Mouse (Mus musculus) liver, embryonic 14.5 days (tissue): ENCODE measurements around the gene Snapin. TPM values are rescaled to one million over a fixed set of nuclear protein-coding genes. Genes with fewer than 3 reads are reported as not detected.
A peak's percentile ranks its signal among the peaks of the same experiment; 100 is the strongest.

Source experiments
- ATAC-seq: fragments of 200-750 bp; cut with Nextera tagmentation; 2 replicates; pipeline ENCODE4 v1.8.0; 2017; ENCODE audit warnings: moderate number of reproducible peaks, mild to moderate bottlenecking, moderate library complexity; ENCODE audit not compliant: insufficient read depth
- DNase-seq, 3 experiments: peaks; one replicate each; pipeline ENCODE4 v3.0.0-alpha.2; 2012 to 2013; ENCODE audit warnings: low read depth in 3 of 3, low spot score in 3 of 3
- H3K27ac ChIP-seq: fragments of 300-500 bp; sonication (generic); 2 replicates; pipeline ENCODE4 v1.5.1; 2014; ENCODE audit warnings: moderate library complexity, mild to moderate bottlenecking, control low read depth, inconsistent platforms
- H3K27me3 ChIP-seq: fragments of 300-500 bp; sonication (generic); 2 replicates; pipeline ENCODE4 v1.6.1; 2014; ENCODE audit warnings: mild to moderate bottlenecking, low read length, moderate library complexity; ENCODE audit not compliant: control insufficient read depth, insufficient read depth
- H3K36me3 ChIP-seq: fragments of 300-500 bp; sonication (generic); replicated peaks from 2 replicates; pipeline ENCODE4 v1.6.1; 2014; ENCODE audit warnings: low read depth; ENCODE audit not compliant: control insufficient read depth, insufficient read depth
- H3K4me1 ChIP-seq, 2 experiments: fragments of 200-500 bp in 1 of 2; fragments of 300-500 bp in 1 of 2; sonication (generic) in 1 of 2; replicated peaks; 2 replicates each; pipeline ENCODE4 v1.6.1; 2012 to 2014; ENCODE audit warnings: antibody characterized with exemption in 1 of 2, inconsistent platforms in 1 of 2, low read length in 1 of 2; ENCODE audit not compliant: control insufficient read depth in 2 of 2, insufficient read depth in 2 of 2
- H3K4me2 ChIP-seq: fragments of 300-500 bp; sonication (generic); 2 replicates; pipeline ENCODE4 v1.6.1; 2014; ENCODE audit warnings: low read depth, mild to moderate bottlenecking, control low read depth, moderate library complexity
- H3K4me3 ChIP-seq, 2 experiments: fragments of 200-500 bp in 1 of 2; fragments of 300-500 bp in 1 of 2; sonication (generic) in 1 of 2; 2 replicates each; pipeline ENCODE4 v1.5.1; 2012 to 2014; ENCODE audit warnings: low read depth in 2 of 2, low read length in 2 of 2, mild to moderate bottlenecking in 2 of 2, control low read depth in 1 of 2, inconsistent platforms in 1 of 2, moderate library complexity in 1 of 2; ENCODE audit not compliant: insufficient read depth in 1 of 2
- H3K9ac ChIP-seq: fragments of 300-500 bp; sonication (generic); replicated peaks from 2 replicates; pipeline ENCODE4 v1.6.1; 2014; ENCODE audit warnings: mild to moderate bottlenecking, control low read depth, moderate library complexity
- H3K9me3 ChIP-seq: fragments of 300-500 bp; sonication (generic); 2 replicates; pipeline ENCODE4 v1.6.1; 2016; ENCODE audit warnings: low read length, mixed read lengths; ENCODE audit not compliant: control insufficient read depth
- CTCF ChIP-seq: IDR thresholded peaks from 2 replicates; pipeline ENCODE4 v1.5.1; 2016; ENCODE audit warnings: antibody characterized with exemption, low read depth, control low read depth
- EP300 ChIP-seq: IDR thresholded peaks from 2 replicates; pipeline ENCODE4 v1.6.1; 2016; ENCODE audit warnings: antibody characterized with exemption, low read depth
- WGBS: fragments of 180-500 bp; shearing (Covaris S2); extraction: QIAGEN DNeasy Blood & Tissue Kit; methylation state at CpG from one replicate; pipeline ENCODE4 v1.1.7; 2014; ENCODE audit not compliant: insufficient replicate concordance; 5-methylcytosine and 5-hydroxymethylcytosine counted together
- polyA plus RNA-seq, 2 experiments: library from polyadenylated mRNA; depleted of rRNA in 1 of 2; stranded (reverse) in 1 of 2; unstranded in 1 of 2; fragments of >200 nt; fragmentation: Nextera tagmentation in 1 of 2; extraction: Ambion mirVana in 1 of 2; gene quantifications; 2 replicates each; pipeline versions ENCODE4 v1.2.1 to v1.2.3; 2012 to 2014

Snapin gene
- polyA plus RNA-seq, 2 experiments = 9.3 to 17.0 TPM

GRCm38 (mm10) chr3:90515789-90516188, 25.0 kb upstream of the Snapin start:
- Histone ChIP-seq H3K27ac (no peak overlapping the region), H3K9me3 (no peaks in the 10 kb centered on the region), H3K36me3 (no peaks in the 10 kb centered on the region), H3K4me1 (peaks cover 5 to 19% of the 10 kb centered on the region in 2 experiments), H3K4me2 (no peak overlapping the region), H3K27me3 (no peaks in the 10 kb centered on the region; the same call in 1 of the 2 replicates), H3K9ac (no peak overlapping the region), H3K4me3 (no peak overlapping the region)
- TF ChIP-seq CTCF (no peak), EP300 (no peak)
- ATAC-seq (no peak), DNase-seq (no peak)
- WGBS = 87% methylated on average over 4 of the region's 4 CpGs

DNA sequence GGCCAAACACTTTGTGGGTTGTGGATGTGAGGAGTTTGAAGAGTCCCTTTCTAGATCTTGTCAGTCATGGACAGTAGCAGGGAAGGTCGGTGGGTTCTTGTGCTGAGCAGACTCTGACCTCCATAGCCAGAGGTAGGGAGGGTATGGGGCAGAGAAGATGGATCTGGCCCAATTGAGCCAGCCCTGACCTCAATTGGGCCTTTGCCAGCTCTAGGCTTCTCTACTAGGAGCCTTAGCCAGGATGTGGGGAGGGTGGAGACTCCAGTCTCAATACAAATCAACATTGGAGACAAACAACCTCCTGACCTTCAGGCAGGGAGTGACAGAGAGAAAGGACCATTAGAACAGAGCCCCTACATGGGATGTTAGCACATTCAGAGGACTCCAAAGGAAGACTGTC, 24.4 kb upstream of the Snapin start:
- ATAC-seq (no peak), DNase-seq (no peak)
- Histone ChIP-seq H3K9ac (peak overlapping the region; percentile 68), H3K27ac (no peak overlapping the region), H3K9me3 (no peaks in the 10 kb centered on the region), H3K4me3 (peak overlapping the region; percentile 54 to 66), H3K27me3 (no peaks in the 10 kb centered on the region; the same call in 1 of the 2 replicates), H3K4me1 (peaks cover 5 to 19% of the 10 kb centered on the region in 2 experiments), H3K4me2 (peak overlapping the region; percentile 98), H3K36me3 (no peaks in the 10 kb centered on the region)
- TF ChIP-seq CTCF (no peak), EP300 (no peak)
- WGBS = 25% methylated on average over 1 of the region's 1 CpGs

DNA sequence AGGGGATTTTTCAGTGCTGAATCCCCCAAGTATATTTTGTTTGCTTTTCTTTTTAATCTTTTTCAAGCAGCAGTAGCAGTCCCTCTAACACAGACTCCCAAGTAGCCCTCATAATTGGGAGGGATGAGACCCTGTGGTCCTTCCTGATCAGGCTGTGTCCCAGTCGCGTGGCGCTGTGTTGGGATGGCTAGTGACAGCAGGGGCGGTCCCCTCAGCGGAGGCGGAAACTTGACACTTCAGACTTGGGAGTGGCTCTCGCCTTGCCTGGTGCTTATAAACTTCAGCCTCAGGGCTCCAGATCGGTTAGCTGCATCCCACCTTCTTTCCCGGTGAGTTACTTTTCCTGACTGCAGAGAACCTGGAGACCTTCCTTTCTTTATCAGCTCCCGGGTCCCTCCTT, 23.9 kb upstream of the Snapin start:
- H3K36me3 ChIP-seq = no peaks in the 10 kb centered on the region
- H3K9ac ChIP-seq = peak overlapping the region; percentile 68
- peak; percentile 77 for ATAC-seq
- H3K27me3 ChIP-seq = no peaks in the 10 kb centered on the region; the same call in 1 of the 2 replicates
- no peak overlapping the region for H3K27ac ChIP-seq
- H3K4me2 ChIP-seq = peak overlapping the region; percentile 98
- peak overlapping the region; percentile 54 to 66 for H3K4me3 ChIP-seq
- 0% methylated on average over 10 of the region's 10 CpGs for WGBS
- DNase-seq = peak; percentile 45 to 50 (median 47)
- no peak for TF ChIP-seq CTCF
- no peak for TF ChIP-seq EP300
- peaks cover 5 to 19% of the 10 kb centered on the region in 2 experiments for H3K4me1 ChIP-seq
- H3K9me3 ChIP-seq = no peaks in the 10 kb centered on the region

GRCm38 (mm10) chr3:90513796-90514590, 23.2 kb upstream of the Snapin start, which contains the start of the genes S100a1 and S100a13:
Gene S100a1 (minus strand): TSS chr3:90514392.
Gene S100a13 (plus strand): TSS chr3:90514435.
- Histone ChIP-seq H3K27me3 (no peaks in the 10 kb centered on the region; the same call in 1 of the 2 replicates), H3K4me2 (peak within 1 kb of the TSS; percentile 98), H3K9me3 (no peaks in the 10 kb centered on the region), H3K27ac (no peak within 1 kb of the TSS), H3K4me3 (peak within 1 kb of the TSS; percentile 54 to 66), H3K36me3 (no peaks in the 10 kb centered on the region), H3K9ac (peak within 1 kb of the TSS; percentile 68), H3K4me1 (peaks cover 5 to 19% of the 10 kb centered on the region in 2 experiments)
- TF ChIP-seq CTCF (peak; percentile 59), EP300 (no peak)
- peak; percentile 17 for ATAC-seq
- WGBS = 3% methylated on average over 25 of the region's 25 CpGs
- peak in 1 of 3 experiments; percentile 45 for DNase-seq

DNA sequence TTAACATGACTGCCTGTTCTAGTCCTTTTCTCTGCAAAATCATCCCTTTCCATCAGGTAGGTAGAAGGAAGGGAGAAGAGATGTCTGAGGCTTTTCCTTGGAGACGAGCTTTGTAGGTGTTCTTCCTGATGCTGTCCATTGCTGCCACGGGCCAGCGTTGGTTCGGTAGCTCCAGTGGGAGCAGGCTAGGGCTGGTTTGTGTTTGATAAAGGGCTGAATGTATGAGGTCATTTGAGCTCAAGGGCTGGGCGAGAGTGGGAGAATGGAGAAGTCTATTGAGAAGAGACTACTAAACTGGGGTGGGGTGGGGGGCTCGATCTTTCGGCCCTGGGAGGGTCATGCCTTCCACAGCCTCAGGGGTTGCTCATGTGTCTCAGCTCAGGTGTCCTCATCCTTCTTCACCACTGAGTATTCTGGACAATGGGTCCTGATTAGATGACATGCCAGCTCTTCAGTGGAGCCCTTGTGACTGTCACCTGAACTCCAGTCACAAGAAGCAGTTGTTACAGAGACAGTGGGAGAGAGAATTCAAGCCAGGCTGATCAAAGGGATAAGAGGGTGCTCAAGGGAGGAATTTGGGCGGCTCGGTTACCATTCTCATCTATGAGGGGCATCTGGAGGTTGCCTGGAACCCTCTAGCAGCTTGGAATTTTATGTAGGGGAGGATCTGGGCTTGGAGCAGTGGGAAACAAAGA, 22.3 kb upstream of the Snapin start:
- Histone ChIP-seq H3K9me3 (no peaks in the 10 kb centered on the region), H3K4me1 (peaks cover 8 to 20% of the 10 kb centered on the region in 2 experiments), H3K9ac (no peak overlapping the region), H3K4me3 (no peak overlapping the region), H3K27ac (no peak overlapping the region), H3K27me3 (no peaks in the 10 kb centered on the region; the same call in 1 of the 2 replicates), H3K36me3 (no peaks in the 10 kb centered on the region), H3K4me2 (peak overlapping the region; percentile 98)
- ATAC-seq = no peak
- TF ChIP-seq EP300 (no peak), CTCF (no peak)
- 65% methylated on average over 9 of the region's 9 CpGs for WGBS
- no peak for DNase-seq
